Mouse (Mus musculus): Measurements from ENCODE around the gene Ak2. TPM values are rescaled to one million over a fixed set of nuclear protein-coding genes. Genes with fewer than 3 reads are reported as not detected.

The Ak2 gene
- total and polyA plus RNA-seq, 3 experiments = 330 to 366 TPM; not detected in 1

DNA sequence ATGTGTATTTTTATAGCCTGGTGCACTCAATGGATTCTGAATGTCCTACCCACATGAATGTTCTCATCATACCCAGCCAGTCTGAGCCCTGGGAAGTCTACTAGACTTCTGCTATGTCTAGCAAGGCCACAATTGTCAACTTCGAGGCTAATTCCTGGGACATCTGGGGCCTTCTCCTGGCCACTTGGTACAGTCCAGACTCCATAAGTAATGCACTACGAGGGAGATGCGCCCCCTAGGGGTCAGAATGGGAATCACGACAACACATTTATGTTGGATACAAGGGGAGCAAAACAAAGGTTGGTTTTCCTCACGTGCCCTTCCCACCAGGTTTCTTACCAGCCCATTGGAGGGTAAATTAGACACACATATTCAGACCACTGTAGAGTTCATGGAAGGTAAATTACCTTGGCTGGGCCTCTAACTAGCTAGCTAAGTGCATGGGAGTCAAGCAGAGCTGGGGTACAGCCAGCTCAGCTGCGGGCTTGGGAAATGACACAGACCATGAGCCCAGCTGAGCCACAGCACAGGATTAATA, 43.6 kb upstream of the Ak2 start (continued):
- TF ChIP-seq CTCF (IDR thresholded peaks at IDR 0.05 in 2 of 3, conservative IDR thresholded peaks at IDR 0.05 in 1 of 3; ENCODE audit: control insufficient read depth in 1 of 3, insufficient read depth in 1 of 3, low read depth in 2 of 3, low read length in 3 of 3, poor library complexity in 1 of 3, severe bottlenecking in 1 of 3) (peak; percentile 77 to 92 (median 86)), TBP (IDR thresholded peaks at IDR 0.05; ENCODE audit: low read depth, low read length) (no peak), TCF12 (IDR thresholded peaks at IDR 0.05; ENCODE audit: low read depth, low read length) (no peak)

DNA sequence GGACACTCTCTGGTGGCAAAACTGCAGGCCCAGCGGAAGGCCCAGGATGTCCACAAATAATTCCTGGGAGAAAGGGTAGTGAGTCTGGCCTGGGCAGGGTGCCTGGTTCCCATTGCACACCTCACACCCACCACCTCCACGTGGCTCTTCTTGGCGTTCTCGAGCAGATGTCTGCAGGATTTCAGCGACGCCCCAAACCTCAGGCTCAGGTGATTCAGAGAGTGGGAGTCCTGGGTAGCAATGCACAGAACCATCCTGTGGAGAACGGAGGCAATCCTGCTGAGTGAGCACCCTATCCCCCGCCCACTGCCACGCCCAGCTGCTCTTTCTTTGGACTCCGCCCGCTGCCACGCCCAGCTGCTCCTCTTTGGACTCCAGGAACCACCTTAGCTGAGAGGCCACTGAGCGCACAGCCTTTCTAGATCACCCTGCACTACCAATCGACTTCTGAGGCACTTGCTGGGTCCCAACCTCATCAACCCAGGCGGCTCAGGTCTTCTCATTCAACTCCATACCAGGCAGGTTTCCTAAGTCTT, 42.2 kb upstream of the Ak2 start:
- Histone ChIP-seq H3K27me3 (ENCODE audit: control insufficient read depth in 1 of 2, insufficient read depth in 2 of 2, low read length in 2 of 2) (peaks cover 0 to 1% of the 10 kb centered on the region in 2 experiments; a peak in 2 of 4 replicates), H3K79me2 (ENCODE audit: control insufficient read depth, insufficient read depth, low read length, poor library complexity) (no peaks in the 10 kb centered on the region), H3K27ac (ENCODE audit: control insufficient read depth, low read depth, low read length) (no peak overlapping the region), H3K9ac (ENCODE audit: control insufficient read depth, low read depth, low read length, poor library complexity, severe bottlenecking) (no peak overlapping the region), H3K36me3 (ENCODE audit: control insufficient read depth in 1 of 2, insufficient read depth in 2 of 2, low read length in 2 of 2) (no peaks in the 10 kb centered on the region), H3K9me3 (replicated peaks; ENCODE audit: insufficient read depth, low read length) (no peaks in the 10 kb centered on the region), H3K4me1 (ENCODE audit: control insufficient read depth in 1 of 2, insufficient read depth in 2 of 2, low read length in 2 of 2) (peaks cover 0 to 5% of the 10 kb centered on the region in 2 experiments; a peak in 1 of 4 replicates), H3K4me3 (ENCODE audit: control insufficient read depth in 1 of 2, insufficient read depth in 1 of 2, low read depth in 2 of 2, low read length in 2 of 2) (no peak overlapping the region)
- TF ChIP-seq E2F4 (IDR thresholded peaks at IDR 0.05; ENCODE audit: borderline replicate concordance, low read depth, low read length) = no peak
- no peak for TF ChIP-seq TBP (IDR thresholded peaks at IDR 0.05; ENCODE audit: low read depth, low read length)
- TF ChIP-seq ZNF384 (IDR thresholded peaks at IDR 0.05; ENCODE audit: low read depth, low read length) = no peak
- TF ChIP-seq NELFE (IDR thresholded peaks at IDR 0.05; ENCODE audit: low read depth, low read length) = no peak
- TF ChIP-seq CHD2 (IDR thresholded peaks at IDR 0.05; ENCODE audit: low read length) = no peak
- peak; percentile 47; the same call in 1 of the 2 replicates for TF ChIP-seq MAFK (IDR thresholded peaks at IDR 0.05; ENCODE audit: borderline replicate concordance, low read depth, low read length)
- DNase-seq (ENCODE audit: low read depth, low spot score) = peak; percentile 71

DNA sequence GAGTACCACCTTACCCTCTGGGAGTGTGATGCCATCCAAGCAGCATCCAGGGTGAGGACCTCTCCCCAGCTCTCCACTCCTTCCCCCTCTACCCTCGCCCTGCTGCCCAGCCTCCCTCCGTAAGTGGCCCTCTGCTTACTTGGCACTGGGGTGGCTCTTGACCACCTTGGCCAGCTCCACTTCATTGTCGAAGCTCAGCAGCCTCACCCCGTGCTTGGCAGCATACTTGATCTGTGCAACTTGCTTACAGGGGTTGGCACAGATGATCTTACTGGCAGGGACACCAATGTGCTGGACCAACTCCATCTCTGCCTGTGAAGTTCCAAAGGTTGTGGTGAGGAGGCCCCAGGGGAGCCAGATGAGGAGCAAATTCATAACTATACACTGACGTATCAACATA, 41.3 kb upstream of the Ak2 start:
- no peak for DNase-seq (ENCODE audit: low read depth, low spot score)
- Histone ChIP-seq H3K4me1 (ENCODE audit: control insufficient read depth in 1 of 2, insufficient read depth in 2 of 2, low read length in 2 of 2) (peaks cover 0 to 5% of the 10 kb centered on the region in 2 experiments; a peak in 1 of 4 replicates), H3K36me3 (ENCODE audit: control insufficient read depth in 1 of 2, insufficient read depth in 2 of 2, low read length in 2 of 2) (no peaks in the 10 kb centered on the region), H3K9me3 (replicated peaks; ENCODE audit: insufficient read depth, low read length) (no peaks in the 10 kb centered on the region), H3K4me3 (ENCODE audit: control insufficient read depth in 1 of 2, insufficient read depth in 1 of 2, low read depth in 2 of 2, low read length in 2 of 2) (no peak overlapping the region), H3K27me3 (ENCODE audit: control insufficient read depth in 1 of 2, insufficient read depth in 2 of 2, low read length in 2 of 2) (peaks cover 0 to 1% of the 10 kb centered on the region in 2 experiments; a peak in 2 of 4 replicates), H3K27ac (ENCODE audit: control insufficient read depth, low read depth, low read length) (no peak overlapping the region), H3K9ac (ENCODE audit: control insufficient read depth, low read depth, low read length, poor library complexity, severe bottlenecking) (no peak overlapping the region), H3K79me2 (ENCODE audit: control insufficient read depth, insufficient read depth, low read length, poor library complexity) (no peaks in the 10 kb centered on the region)
- TF ChIP-seq TBP (IDR thresholded peaks at IDR 0.05; ENCODE audit: low read depth, low read length) (no peak), GABPA (IDR thresholded peaks at IDR 0.05; ENCODE audit: low read depth, low read length) (no peak), ZKSCAN1 (IDR thresholded peaks at IDR 0.05; ENCODE audit: low read depth, low read length) (no peak), ELF1 (IDR thresholded peaks at IDR 0.05; ENCODE audit: low read depth, low read length) (no peak), MAFK (IDR thresholded peaks at IDR 0.05; ENCODE audit: borderline replicate concordance, low read depth, low read length) (no peak), ZMIZ1 (IDR thresholded peaks at IDR 0.05; ENCODE audit: low read depth, low read length) (no peak), USF2 (IDR thresholded peaks at IDR 0.05; ENCODE audit: borderline replicate concordance in 1 of 2, insufficient read depth in 1 of 2, low read depth in 1 of 2, low read length in 2 of 2) (no peak), MEF2A (IDR thresholded peaks at IDR 0.05; ENCODE audit: extremely low read depth, insufficient replicate concordance, low read depth, low read length, poor library complexity, severe bottlenecking) (no peak)

Data from MEL (cell line).